Mouse (Mus musculus): ENCODE results near the gene Actr3b. TPM values are rescaled to one million over a fixed set of nuclear protein-coding genes. Genes with fewer than 3 reads are reported as not detected.

Gene Actr3b
- total and polyA plus RNA-seq, 3 experiments: 1.3 to 4.7 (median 3.9) TPM

- TF ChIP-seq RAD21 (IDR thresholded peaks at IDR 0.05; ENCODE audit: low read depth, low read length): no peak
- Histone ChIP-seq H3K4me3 (replicated peaks in 1 of 3; ENCODE audit: low read depth in 2 of 3, low read length in 2 of 3, poor library complexity in 1 of 3) (no peak overlapping the region), H3K4me2 (ENCODE audit: insufficient read depth, low read depth, poor library complexity, severe bottlenecking) (no peak overlapping the region), H3K79me2 (replicated peaks; ENCODE audit: control insufficient read depth, extremely low read depth, insufficient read depth, poor library complexity, severe bottlenecking) (no peaks in the 10 kb centered on the region), H3K9ac (ENCODE audit: insufficient read depth, low read depth) (no peak overlapping the region), H3K27me3 (replicated peaks) (no peaks in the 10 kb centered on the region), H3K27ac (ENCODE audit: insufficient read depth, low read depth) (no peak overlapping the region), H3K36me3 (replicated peaks in 1 of 2; ENCODE audit: control insufficient read depth in 1 of 2, insufficient read depth in 1 of 2, low read length in 1 of 2) (no peaks in the 10 kb centered on the region), H3K4me1 (ENCODE audit: control insufficient read depth in 1 of 2, insufficient read depth in 2 of 2) (0 out of 4 replicates have a peak, but pooled peaks cover 0 to 2% of the 10 kb centered on the region in 2 experiments), H3K9me3 (replicated peaks; ENCODE audit: low read length) (no peaks in the 10 kb centered on the region)
- no peak for DNase-seq (ENCODE audit: extremely low read depth)
- dilution Hi-C loops (cut with MboI; ENCODE audit: extremely low pct_ligation_motif_present, extremely low pct_unique_long_range_greater_than_20kb, low sequenced_read_pairs): no loop called here
- in situ Hi-C loops (cut with MboI; ENCODE audit: low pct_ligation_motif_present, low pct_unique_long_range_greater_than_20kb, low sequenced_read_pairs): no loop called here
Observed at GRCm38 (mm10) chr5:25812922-25813321, 53.1 kb downstream of the Actr3b start.

- H3K27ac ChIP-seq (ENCODE audit: insufficient read depth, low read depth): no peak overlapping the region
- no peak overlapping the region for H3K9ac ChIP-seq (ENCODE audit: insufficient read depth, low read depth)
- TF ChIP-seq USF2 (conservative IDR thresholded peaks at IDR 0.05; ENCODE audit: low read depth, low read length): no peak
- TF ChIP-seq RCOR1 (conservative IDR thresholded peaks at IDR 0.05; ENCODE audit: low read depth, low read length): no peak
- TF ChIP-seq POLR2A (IDR thresholded peaks at IDR 0.05; ENCODE audit: low read depth, low read length): no peak
- no peak for TF ChIP-seq KAT2A (IDR thresholded peaks at IDR 0.05; ENCODE audit: insufficient replicate concordance, low read length)
- TF ChIP-seq ZNF384 (IDR thresholded peaks at IDR 0.05; ENCODE audit: low read depth, low read length): no peak
- TF ChIP-seq ETS1 (conservative IDR thresholded peaks at IDR 0.05; ENCODE audit: low read depth, low read length): no peak
- TF ChIP-seq BHLHE40 (IDR thresholded peaks at IDR 0.05; ENCODE audit: low read depth, low read length): no peak
- TF ChIP-seq MAFK (IDR thresholded peaks at IDR 0.05; ENCODE audit: insufficient replicate concordance, low read length): no peak
- no peak for TF ChIP-seq UBTF (IDR thresholded peaks at IDR 0.05; ENCODE audit: low read depth, low read length)
- TF ChIP-seq NELFE (IDR thresholded peaks at IDR 0.05; ENCODE audit: low read depth, low read length): no peak
- no peak for TF ChIP-seq USF1 (IDR thresholded peaks at IDR 0.05; ENCODE audit: low read depth, low read length)
- TF ChIP-seq RAD21 (IDR thresholded peaks at IDR 0.05; ENCODE audit: low read depth, low read length): no peak
- no peak for TF ChIP-seq JUN (IDR thresholded peaks at IDR 0.05; ENCODE audit: insufficient read depth, low read depth, low read length)
- in situ Hi-C loops (cut with MboI; ENCODE audit: low pct_ligation_motif_present, low pct_unique_long_range_greater_than_20kb, low sequenced_read_pairs): loop anchor here (10.0 kb wide), 2 partner anchors 565 to 645 kb away; partner anchors contain the start of gene Galntl5
- no peaks in the 10 kb centered on the region for H3K79me2 ChIP-seq (replicated peaks; ENCODE audit: control insufficient read depth, extremely low read depth, insufficient read depth, poor library complexity, severe bottlenecking)
- no peaks in the 10 kb centered on the region for H3K27me3 ChIP-seq (replicated peaks)
- no peaks in the 10 kb centered on the region for H3K9me3 ChIP-seq (replicated peaks; ENCODE audit: low read length)
- H3K4me2 ChIP-seq (ENCODE audit: insufficient read depth, low read depth, poor library complexity, severe bottlenecking): no peak overlapping the region
- no peaks in the 10 kb centered on the region; a peak in 1 of 4 replicates for H3K4me1 ChIP-seq (ENCODE audit: control insufficient read depth in 1 of 2, insufficient read depth in 2 of 2)
- no peak for DNase-seq (ENCODE audit: extremely low read depth)
- H3K36me3 ChIP-seq (replicated peaks in 1 of 2; ENCODE audit: control insufficient read depth in 1 of 2, insufficient read depth in 1 of 2, low read length in 1 of 2): no peaks in the 10 kb centered on the region
- dilution Hi-C loops (cut with MboI; ENCODE audit: extremely low pct_ligation_motif_present, extremely low pct_unique_long_range_greater_than_20kb, low sequenced_read_pairs): no loop called here
- no peak overlapping the region for H3K4me3 ChIP-seq (replicated peaks in 1 of 3; ENCODE audit: low read depth in 2 of 3, low read length in 2 of 3, poor library complexity in 1 of 3)
Observed at GRCm38 (mm10) chr5:25829308-25830094, 69.7 kb downstream of the Actr3b start.
